Mouse (Mus musculus) midbrain, embryonic 10.5 days (tissue): ENCODE results near the gene Cnpy1. TPM values are rescaled to one million over a fixed set of nuclear protein-coding genes. Genes with fewer than 3 reads are reported as not detected.

ENCODE experiments used
- DNase-seq: peaks from one replicate; pipeline ENCODE4 v3.0.0-alpha.2; 2017; ENCODE audit warnings: low spot score
- H3K27ac ChIP-seq: fragments of 300-500 bp; sonication (generic); replicated peaks from 2 replicates; pipeline ENCODE4 v1.5.1; 2016; ENCODE audit warnings: mild to moderate bottlenecking
- H3K27me3 ChIP-seq: fragments of 300-500 bp; sonication (generic); 2 replicates; pipeline ENCODE4 v1.6.1; 2016; ENCODE audit warnings: low read depth, mild to moderate bottlenecking; ENCODE audit not compliant: poor library complexity, severe bottlenecking
- H3K36me3 ChIP-seq: fragments of 300-500 bp; sonication (generic); 2 replicates; pipeline ENCODE4 v1.6.1; 2016; ENCODE audit warnings: mild to moderate bottlenecking, moderate library complexity
- H3K4me1 ChIP-seq: fragments of 300-500 bp; sonication (generic); 2 replicates; pipeline ENCODE4 v1.6.1; 2016
- H3K4me3 ChIP-seq: fragments of 300-500 bp; sonication (generic); 2 replicates; pipeline ENCODE4 v1.5.1; 2016; ENCODE audit warnings: mild to moderate bottlenecking, moderate library complexity
- H3K9me3 ChIP-seq: fragments of 300-500 bp; sonication (generic); replicated peaks from 2 replicates; pipeline ENCODE4 v1.6.1; 2016; ENCODE audit warnings: mild to moderate bottlenecking
- WGBS: fragments of 180-500 bp; shearing (Covaris S2); methylation state at CpG from one replicate; pipeline ENCODE4 v1.1.7; 2016; 5-methylcytosine and 5-hydroxymethylcytosine counted together
- polyA plus RNA-seq: library from polyadenylated mRNA; unstranded; fragments of >200 nt; fragmentation: Nextera tagmentation; extraction: Ambion mirVana; gene quantifications from 2 replicates; pipeline ENCODE4 v1.2.1, GENCODE M21; 2016

The Cnpy1 gene
- polyA plus RNA-seq, 1 experiment from 2014 or later, result 95.4 TPM

DNA sequence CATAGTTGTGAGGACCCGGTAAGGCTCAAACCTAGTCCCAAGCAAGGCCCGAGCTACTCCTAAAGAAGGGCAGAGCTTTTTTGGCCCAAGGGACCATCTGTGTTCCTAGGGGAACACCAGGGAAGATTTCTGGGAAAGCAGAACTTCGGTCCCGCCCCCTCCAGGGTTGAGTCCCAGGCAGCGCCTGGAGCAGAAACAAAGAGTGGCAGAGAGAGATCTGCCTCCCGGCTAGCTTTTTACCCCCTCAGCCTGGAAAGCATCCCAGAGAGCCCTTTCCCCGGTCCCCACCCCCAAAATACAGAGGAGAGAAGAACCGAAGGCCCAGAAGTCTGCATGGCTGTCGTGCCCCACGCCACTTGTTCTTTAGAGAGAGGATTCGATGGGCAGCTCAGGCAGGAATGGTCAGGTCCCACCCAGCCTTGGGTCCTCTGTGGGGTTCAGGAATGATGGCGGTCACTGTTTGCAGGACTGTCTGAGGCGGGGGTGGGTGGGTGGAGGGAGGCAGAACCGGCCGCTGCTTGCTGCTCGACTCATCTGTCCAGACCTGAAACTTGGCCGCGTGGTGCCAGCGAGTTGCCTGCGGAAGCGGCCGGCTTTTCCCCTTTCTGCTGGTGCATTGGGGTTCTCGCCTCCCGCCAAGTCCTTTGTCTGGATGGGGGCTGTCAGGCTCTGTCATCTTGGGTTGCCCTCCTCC, 70.6 kb downstream of the Cnpy1 start:
- H3K27me3 ChIP-seq, result peaks cover 99% of the 10 kb centered on the region
- H3K4me3 ChIP-seq, result peak overlapping the region; percentile 51
- H3K27ac ChIP-seq, result peak overlapping the region; percentile 94
- H3K9me3 ChIP-seq, result no peaks in the 10 kb centered on the region
- H3K4me1 ChIP-seq, result peaks cover 87% of the 10 kb centered on the region
- WGBS, result under 1% methylated on average over 24 of the region's 24 CpGs
- peaks cover 21% of the 10 kb centered on the region for H3K36me3 ChIP-seq
- peak; percentile 82 for DNase-seq

DNA sequence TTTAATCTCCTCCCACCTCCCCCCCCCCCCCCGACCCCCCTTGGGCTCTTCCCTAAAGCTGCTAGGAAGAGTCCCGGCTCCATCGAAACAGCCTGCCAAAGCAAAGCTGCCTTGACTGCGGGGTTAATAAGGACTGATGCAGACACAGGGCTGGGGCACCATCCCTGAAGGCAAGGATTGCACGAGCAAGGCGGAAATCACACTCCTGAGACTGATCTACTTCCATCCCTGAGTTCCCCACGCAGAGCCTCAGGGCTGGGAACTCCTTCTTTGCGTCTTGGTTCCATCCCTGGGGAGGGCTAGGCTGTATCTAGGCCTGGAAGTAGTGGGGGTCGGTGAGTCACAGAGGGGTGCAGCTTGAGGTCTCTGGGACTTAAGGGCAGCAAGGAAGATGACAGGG, 71.5 kb downstream of the Cnpy1 start:
- Histone ChIP-seq H3K9me3 (no peaks in the 10 kb centered on the region), H3K4me1 (peaks cover 83% of the 10 kb centered on the region), H3K27me3 (peaks cover 99% of the 10 kb centered on the region), H3K36me3 (peaks cover 31% of the 10 kb centered on the region), H3K27ac (peak overlapping the region; percentile 94), H3K4me3 (peak overlapping the region; percentile 51)
- WGBS, result 2% methylated on average over 9 of the region's 9 CpGs
- peak; percentile 60 for DNase-seq

DNA sequence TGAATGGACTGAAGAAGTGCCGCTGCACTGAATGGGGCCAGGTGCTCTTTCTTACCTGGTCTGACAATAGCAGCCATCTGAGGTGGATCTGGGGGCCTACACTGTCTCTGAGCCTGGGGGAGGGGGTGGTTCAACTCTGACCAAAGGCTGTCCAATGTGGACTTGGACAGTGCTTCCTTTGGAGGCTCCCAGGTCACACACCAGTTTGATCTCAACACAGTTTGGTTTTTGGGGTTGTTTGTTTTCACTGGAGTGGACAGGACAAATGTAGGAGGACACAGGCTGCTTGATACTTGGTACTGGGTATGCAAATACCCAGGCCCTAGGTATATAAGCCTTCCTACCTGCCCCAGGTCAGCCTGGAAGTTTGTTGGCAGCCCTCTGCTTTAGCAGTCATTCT, 71.9 kb downstream of the Cnpy1 start:
- peaks cover 99% of the 10 kb centered on the region for H3K27me3 ChIP-seq
- DNase-seq, result no peak
- WGBS, result 9% methylated on average over 1 of the region's 1 CpGs
- peaks cover 82% of the 10 kb centered on the region for H3K4me1 ChIP-seq
- H3K9me3 ChIP-seq, result no peaks in the 10 kb centered on the region
- H3K27ac ChIP-seq, result peak overlapping the region; percentile 94
- peaks cover 35% of the 10 kb centered on the region for H3K36me3 ChIP-seq
- H3K4me3 ChIP-seq, result peak overlapping the region; percentile 51

DNA sequence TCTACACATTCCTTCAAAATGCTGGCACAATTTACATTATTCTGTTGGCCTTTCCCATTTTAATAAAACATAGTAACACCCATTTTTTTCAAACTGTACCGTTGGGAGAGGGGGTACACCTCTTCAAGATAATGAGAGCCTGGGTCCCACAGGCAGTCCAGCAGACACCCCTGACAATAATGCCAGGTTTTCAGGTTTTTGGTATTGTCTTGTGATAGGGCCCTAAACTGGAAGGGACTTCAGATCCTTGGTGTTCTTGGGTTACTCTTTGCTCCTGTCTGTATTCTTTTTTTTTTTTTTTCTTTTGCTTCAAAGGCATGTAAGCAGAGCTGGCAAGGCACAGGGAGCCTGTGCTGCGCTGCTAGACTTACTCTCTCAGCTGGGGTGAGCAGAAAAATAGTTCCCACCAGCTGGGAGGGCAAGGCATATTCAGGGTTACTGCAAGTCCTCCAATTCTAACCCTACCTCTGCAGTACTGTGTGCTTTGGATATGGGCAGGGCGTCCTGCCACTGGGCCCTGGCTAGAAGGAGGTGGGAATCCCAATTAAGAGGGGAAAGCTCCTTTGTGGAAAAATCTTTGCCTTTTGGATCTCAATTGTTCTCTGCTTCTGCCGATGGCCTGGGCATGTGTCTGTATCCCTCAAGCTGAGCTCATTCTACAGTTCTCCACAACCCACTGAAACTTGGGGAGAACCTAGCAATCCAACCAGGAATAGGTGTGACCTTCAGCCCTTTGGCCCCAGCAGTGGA, 72.5 kb downstream of the Cnpy1 start:
- Histone ChIP-seq H3K9me3 (no peaks in the 10 kb centered on the region), H3K27ac (peak overlapping the region; percentile 94), H3K27me3 (peaks cover 99% of the 10 kb centered on the region), H3K36me3 (peaks cover 40% of the 10 kb centered on the region), H3K4me1 (peaks cover 80% of the 10 kb centered on the region), H3K4me3 (peak overlapping the region; percentile 51)
- WGBS, result 2% methylated on average over 4 of the region's 4 CpGs
- DNase-seq, result peak; percentile 39

DNA sequence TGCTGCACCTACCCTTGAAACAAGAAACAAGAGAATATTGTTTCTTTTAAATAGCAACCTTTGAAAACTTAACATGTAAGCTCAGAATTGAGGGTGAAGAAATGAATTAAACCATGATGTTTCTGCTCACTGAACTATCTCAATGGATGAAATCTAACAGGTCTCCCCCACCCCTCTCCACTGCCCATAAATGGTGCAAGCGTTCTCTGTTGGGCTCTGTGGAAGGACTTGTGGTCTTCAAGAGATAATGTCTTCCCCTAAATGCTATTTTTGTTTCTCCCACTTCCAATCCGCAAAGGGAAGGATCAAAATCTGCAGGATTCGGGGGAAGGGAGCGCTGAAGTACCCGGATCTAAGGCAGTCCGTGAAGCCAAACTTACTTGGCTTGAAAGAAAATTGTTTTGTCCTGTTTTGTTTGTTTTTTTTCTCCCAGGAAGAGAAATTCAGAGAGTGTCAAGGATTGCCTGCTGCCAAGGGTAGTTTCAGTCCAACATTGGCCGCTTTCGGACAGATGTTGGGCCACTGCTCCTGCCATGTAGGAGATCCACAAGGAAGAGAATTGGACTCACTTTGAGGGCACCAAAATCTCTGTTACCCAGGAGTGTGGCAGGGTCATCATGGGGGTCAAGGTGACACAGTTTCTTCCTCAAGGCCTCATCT, 73.2 kb downstream of the Cnpy1 start:
- H3K4me3 ChIP-seq, result peak overlapping the region; percentile 51
- DNase-seq, result no peak

DNA sequence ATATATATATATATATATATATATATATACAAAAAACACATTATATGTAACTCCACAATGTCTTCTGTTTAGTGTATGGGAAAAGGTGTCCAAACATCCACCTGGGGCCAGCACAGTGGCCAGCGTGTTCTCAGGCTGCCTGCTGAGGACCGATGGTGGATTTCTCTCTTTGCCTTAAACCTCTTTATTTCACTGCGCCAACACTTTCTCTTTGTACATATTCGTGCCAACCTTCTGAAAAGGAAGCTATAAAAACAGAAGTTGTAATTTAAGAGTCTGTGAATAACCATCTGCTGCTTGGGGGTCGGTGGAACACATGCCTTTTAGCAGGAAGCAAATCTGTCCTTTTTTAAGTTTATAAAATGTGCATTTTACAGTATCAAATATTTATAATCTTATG, 73.9 kb downstream of the Cnpy1 start:
- Histone ChIP-seq H3K27me3 (peaks cover 99% of the 10 kb centered on the region), H3K27ac (peak overlapping the region; percentile 94), H3K4me1 (peaks cover 73% of the 10 kb centered on the region), H3K36me3 (peaks cover 53% of the 10 kb centered on the region), H3K9me3 (no peaks in the 10 kb centered on the region), H3K4me3 (peak overlapping the region; percentile 51)
- 20% methylated on average over 5 of the region's 5 CpGs for WGBS
- no peak for DNase-seq

More for the DNA sequence above, 73.2 kb downstream of the Cnpy1 start:
- peaks cover 73% of the 10 kb centered on the region for H3K4me1 ChIP-seq
- peak overlapping the region; percentile 94 for H3K27ac ChIP-seq
- 6% methylated on average over 8 of the region's 8 CpGs for WGBS
- H3K9me3 ChIP-seq, result no peaks in the 10 kb centered on the region
- H3K27me3 ChIP-seq, result peaks cover 99% of the 10 kb centered on the region
- H3K36me3 ChIP-seq, result peaks cover 46% of the 10 kb centered on the region

DNA sequence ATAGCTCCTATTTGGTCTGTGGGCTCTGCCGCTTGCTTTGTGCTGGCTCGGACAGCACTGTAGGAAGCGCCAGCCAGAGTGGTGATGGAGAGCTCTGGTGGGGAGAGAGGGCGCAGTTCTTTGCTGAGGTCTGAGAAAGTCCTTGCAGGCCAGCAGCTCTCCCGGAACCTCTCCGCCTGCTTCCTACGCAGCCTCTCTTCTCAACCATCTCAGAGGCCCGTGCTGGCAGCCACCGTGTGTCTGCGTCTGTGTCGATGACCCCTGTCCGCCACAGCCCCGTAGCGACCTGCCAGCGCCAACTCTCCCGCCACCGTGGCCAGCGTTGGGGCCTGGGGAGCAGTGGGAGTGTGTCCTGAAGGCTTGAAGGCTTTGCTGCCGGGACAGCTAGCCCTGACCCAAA, 74.7 kb downstream of the Cnpy1 start:
- H3K4me3 ChIP-seq, result peak overlapping the region; percentile 83
- peak; percentile 71 for DNase-seq
- no peaks in the 10 kb centered on the region for H3K9me3 ChIP-seq
- peaks cover 55% of the 10 kb centered on the region for H3K36me3 ChIP-seq
- H3K27ac ChIP-seq, result peak overlapping the region; percentile 96
- H3K4me1 ChIP-seq, result peaks cover 73% of the 10 kb centered on the region
- WGBS, result under 1% methylated on average over 19 of the region's 19 CpGs
- peaks cover 99% of the 10 kb centered on the region for H3K27me3 ChIP-seq

DNA sequence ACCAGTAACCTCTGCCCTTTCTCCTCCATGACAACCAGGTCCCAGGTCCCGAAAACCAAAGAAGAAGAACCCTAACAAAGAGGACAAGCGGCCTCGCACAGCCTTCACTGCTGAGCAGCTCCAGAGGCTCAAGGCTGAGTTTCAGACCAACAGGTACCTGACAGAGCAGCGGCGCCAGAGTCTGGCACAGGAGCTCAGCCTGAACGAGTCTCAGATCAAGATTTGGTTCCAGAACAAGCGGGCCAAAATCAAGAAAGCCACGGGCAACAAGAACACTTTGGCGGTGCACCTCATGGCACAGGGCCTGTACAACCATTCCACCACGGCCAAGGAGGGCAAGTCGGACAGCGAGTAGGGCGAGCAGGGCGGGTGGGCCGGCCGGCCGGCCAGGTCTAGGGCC, 75.5 kb downstream of the Cnpy1 start:
- Histone ChIP-seq H3K27ac (peak overlapping the region; percentile 96), H3K9me3 (no peaks in the 10 kb centered on the region), H3K4me3 (peak overlapping the region; percentile 83), H3K4me1 (peaks cover 69% of the 10 kb centered on the region), H3K27me3 (peaks cover 97% of the 10 kb centered on the region), H3K36me3 (peaks cover 55% of the 10 kb centered on the region)
- WGBS, result 1% methylated on average over 17 of the region's 17 CpGs
- peak; percentile 63 for DNase-seq

DNA sequence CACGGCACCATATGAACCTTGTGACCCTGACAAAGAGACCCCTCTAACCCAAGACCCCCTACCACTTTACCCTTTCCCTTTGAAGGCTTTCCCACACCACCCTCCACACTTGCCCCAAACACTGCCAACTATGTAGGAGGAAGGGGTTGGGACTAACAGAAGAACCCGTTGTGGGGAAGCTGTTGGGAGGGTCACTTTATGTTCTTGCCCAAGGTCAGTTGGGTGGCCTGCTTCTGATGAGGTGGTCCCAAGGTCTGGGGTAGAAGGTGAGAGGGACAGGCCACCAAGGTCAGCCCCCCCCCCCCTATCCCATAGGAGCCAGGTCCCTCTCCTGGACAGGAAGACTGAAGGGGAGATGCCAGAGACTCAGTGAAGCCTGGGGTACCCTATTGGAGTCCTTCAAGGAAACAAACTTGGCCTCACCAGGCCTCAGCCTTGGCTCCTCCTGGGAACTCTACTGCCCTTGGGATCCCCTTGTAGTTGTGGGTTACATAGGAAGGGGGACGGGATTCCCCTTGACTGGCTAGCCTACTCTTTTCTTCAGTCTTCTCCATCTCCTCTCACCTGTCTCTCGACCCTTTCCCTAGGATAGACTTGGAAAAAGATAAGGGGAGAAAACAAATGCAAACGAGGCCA, 76.3 kb downstream of the Cnpy1 start:
- Histone ChIP-seq H3K27ac (peak overlapping the region; percentile 96), H3K9me3 (no peaks in the 10 kb centered on the region), H3K4me1 (peaks cover 69% of the 10 kb centered on the region), H3K4me3 (peak overlapping the region; percentile 83), H3K36me3 (peaks cover 55% of the 10 kb centered on the region), H3K27me3 (peaks cover 97% of the 10 kb centered on the region)
- WGBS, result 4% methylated on average over 5 of the region's 5 CpGs
- DNase-seq, result peak; percentile 49

DNA sequence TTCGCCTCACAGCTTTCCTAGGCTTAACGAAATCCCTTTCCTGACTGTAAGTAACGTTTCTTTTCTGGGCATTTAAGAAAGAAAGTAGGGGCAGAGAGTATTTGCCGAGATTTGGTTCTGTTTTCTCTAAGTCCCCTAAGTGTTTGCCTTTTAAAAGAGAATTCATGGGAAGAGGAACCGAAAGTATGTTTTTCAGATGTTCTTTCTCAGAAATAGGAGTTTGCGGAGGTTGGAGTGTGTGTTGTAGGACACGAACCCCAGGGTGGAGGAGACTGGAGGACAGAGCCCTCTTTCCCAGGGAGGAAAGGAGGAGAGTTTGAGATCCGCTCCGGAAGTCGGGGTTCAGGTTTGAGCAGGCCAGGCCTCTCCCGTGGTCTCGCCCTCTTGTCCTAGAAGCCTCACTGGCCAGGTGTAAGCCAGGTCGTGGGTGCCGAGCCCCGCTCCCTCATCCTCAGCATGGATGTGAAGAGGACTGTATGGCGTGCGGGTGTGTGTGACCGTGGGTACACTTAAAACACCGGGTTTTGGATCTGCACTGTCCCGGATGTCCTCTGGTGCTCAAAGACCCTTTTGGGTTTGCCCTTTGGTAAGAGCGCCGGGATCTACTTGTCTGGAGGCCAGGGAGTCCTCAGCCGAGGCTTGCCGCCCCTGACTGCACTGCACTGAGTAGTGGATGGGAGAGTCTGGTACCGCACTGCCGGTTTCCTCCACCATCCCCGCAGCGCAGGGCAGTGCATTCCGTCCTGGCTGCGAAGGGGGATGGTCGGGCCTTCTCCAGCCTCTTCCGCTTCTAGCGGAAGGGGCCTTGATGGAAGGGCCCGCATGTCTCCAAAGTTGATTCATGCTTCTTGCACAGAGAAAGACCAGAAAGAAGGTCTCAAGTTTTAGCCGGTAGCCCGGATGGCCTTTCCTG, 77.1 kb downstream of the Cnpy1 start:
- Histone ChIP-seq H3K4me3 (peak overlapping the region; percentile 83), H3K4me1 (peaks cover 69% of the 10 kb centered on the region), H3K36me3 (peaks cover 53% of the 10 kb centered on the region), H3K9me3 (no peaks in the 10 kb centered on the region), H3K27me3 (peaks cover 97% of the 10 kb centered on the region), H3K27ac (peak overlapping the region; percentile 96)
- DNase-seq, result peak; percentile 59
- under 1% methylated on average over 36 of the region's 36 CpGs for WGBS

DNA sequence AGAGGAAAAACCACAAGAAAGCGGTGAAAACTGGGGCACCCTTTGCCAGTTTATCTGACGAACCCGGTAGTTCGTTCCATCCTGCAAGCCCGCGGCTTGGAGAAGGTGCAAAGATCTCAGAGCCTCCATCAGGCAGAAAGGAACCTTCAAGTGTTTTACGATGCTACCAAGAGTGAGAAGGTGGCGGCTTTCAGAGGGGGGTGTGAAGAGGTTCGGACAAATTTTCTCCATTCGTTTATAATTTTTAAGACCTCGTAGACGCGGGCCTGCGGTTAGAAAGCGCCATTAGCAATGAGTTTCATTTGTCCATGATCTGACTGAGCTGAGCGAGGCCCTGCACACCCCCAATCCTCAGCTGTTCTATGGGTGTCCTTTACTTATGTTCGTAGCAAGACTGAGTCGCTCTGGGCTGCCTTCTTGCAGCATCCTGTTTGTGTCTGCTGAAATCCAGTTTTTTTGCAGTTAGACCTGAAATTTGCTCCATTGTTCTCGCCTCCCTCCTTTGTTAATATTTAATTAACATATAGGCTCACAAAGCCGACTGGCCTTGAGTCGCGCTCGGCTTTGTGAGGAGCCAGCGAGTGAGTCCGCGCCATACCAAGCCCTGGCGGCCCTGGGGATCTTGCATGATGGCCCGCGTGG, 77.9 kb downstream of the Cnpy1 start:
- DNase-seq, result peak; percentile 65
- peak overlapping the region; percentile 96 for H3K27ac ChIP-seq
- peaks cover 97% of the 10 kb centered on the region for H3K27me3 ChIP-seq
- H3K4me3 ChIP-seq, result peak overlapping the region; percentile 83
- WGBS, result under 1% methylated on average over 29 of the region's 29 CpGs
- peaks cover 46% of the 10 kb centered on the region for H3K36me3 ChIP-seq
- H3K4me1 ChIP-seq, result peaks cover 67% of the 10 kb centered on the region
- no peaks in the 10 kb centered on the region for H3K9me3 ChIP-seq
